ENCODE assay signal across 8 mouse cellular contexts in genomic region chr19:34878603-34879541, GRCm38 (mm10). TPM values are rescaled to one million over a fixed set of nuclear protein-coding genes. Genes with fewer than 3 reads are reported as not detected.
DNase-seq lines count a peak whose midpoint lies in the region; ATAC-seq and TF ChIP-seq lines count a peak whose summit lies in the region.

Gene Pank1, minus strand, starts transcription at chr19:34879455.

- peak within 1 kb of the TSS; percentile 55 for H3K4me3 ChIP-seq in cerebellum, adult 2 months (replicated peaks; ENCODE audit: insufficient read depth, low read depth, low read length)
- H3K4me3 ChIP-seq in hindbrain, embryonic 12.5 days = peak within 1 kb of the TSS; percentile 92

- peak within 1 kb of the TSS; percentile 81 for H3K27ac ChIP-seq in cerebellum, adult 2 months (ENCODE audit: insufficient read depth, low read length)
- peak within 1 kb of the TSS; percentile 98 for H3K27ac ChIP-seq in hindbrain, embryonic 12.5 days

- H3K4me1 ChIP-seq in cerebellum, adult 2 months (ENCODE audit: control insufficient read depth, insufficient read depth, low read length) = no peaks in the 10 kb centered on the region
- peaks cover 17% of the 10 kb centered on the region for H3K4me1 ChIP-seq in hindbrain, embryonic 12.5 days

- DNase-seq in MN1 (ENCODE audit: low spot score) = peak; percentile 54
- peak; percentile 76 to 83 for DNase-seq in cerebellum, adult 2 months
- peak; percentile 68 to 73 for DNase-seq in frontal cortex, postnatal 10 days (ENCODE audit: low spot score in 2 of 2)
- peak; percentile 70 to 81 for DNase-seq in layer of hippocampus, postnatal 25 days (ENCODE audit: extremely low spot score in 1 of 2, low spot score in 1 of 2)
- DNase-seq in lung, postnatal 14 days = peak; percentile 67
- DNase-seq in retina, postnatal 1 day = peak; percentile 83
- peak; percentile 76 for DNase-seq in thymus, postnatal 4 days

- peak; percentile 74 for ATAC-seq in hindbrain, embryonic 12.5 days (ENCODE audit: low FRiP score)

- peak within 1 kb of the TSS; percentile 72 for H3K4me2 ChIP-seq in hindbrain, embryonic 12.5 days (replicated peaks)

- no peaks in the 10 kb centered on the region for H3K9me3 ChIP-seq in hindbrain, embryonic 12.5 days (replicated peaks)

- peak within 1 kb of the TSS; percentile 91 for H3K9ac ChIP-seq in hindbrain, embryonic 12.5 days

- WGBS in cerebellum, adult 2 months = under 1% methylated on average over 96 of the region's 96 CpGs
- WGBS in hindbrain, embryonic 12.5 days = under 1% methylated on average over 67 of the region's 96 CpGs

- H3K27me3 ChIP-seq in cerebellum, adult 2 months (ENCODE audit: control insufficient read depth, insufficient read depth, low read length) = no peaks in the 10 kb centered on the region
- no peaks in the 10 kb centered on the region for H3K27me3 ChIP-seq in hindbrain, embryonic 12.5 days

- no peaks in the 10 kb centered on the region for H3K36me3 ChIP-seq in hindbrain, embryonic 12.5 days

- no peak for TF ChIP-seq CTCF in cerebellum, adult 2 months (IDR thresholded peaks at IDR 0.05; ENCODE audit: borderline replicate concordance, insufficient read depth, low read depth, low read length)

- no peak for TF ChIP-seq POLR2A in cerebellum, adult 2 months (IDR thresholded peaks at IDR 0.05; ENCODE audit: borderline replicate concordance, insufficient read depth, low read length)

RNA-seq across cellular contexts. Expression of gene Pank1, which starts in this region (rescaled TPM):
- polyA plus RNA-seq in cerebellum, adult 2 months (2012; rRNA removed) = 6.3 and 6.9 TPM in 2 replicates
- 8.5 and 8.6 TPM in 2 replicates for polyA plus RNA-seq in hindbrain, embryonic 12.5 days (2016; fragmentation: Nextera tagmentation; extraction: Ambion mirVana)
- total RNA-seq in layer of hippocampus, postnatal 25 days (2021) = 10 to 100 TPM; 19.5 to 20.5 TPM

Comparison
In these comparisons a context has a peak if more than half of its experiments do, and no peak if none do; other contexts are left out.
1. Peak in every context shown above with its lines: DNase-seq, ATAC-seq, H3K4me3 ChIP-seq and H3K27ac ChIP-seq.